Mouse (Mus musculus) ES-E14 (cell line): Measurements from ENCODE around the gene Gm36864. TPM values are rescaled to one million over a fixed set of nuclear protein-coding genes. Genes with fewer than 3 reads are reported as not detected.

Experiments
- DNase-seq: peaks from one replicate; pipeline ENCODE4 v3.0.0-alpha.2; 2013; ENCODE audit warnings: low read depth, low spot score
- H3K27ac ChIP-seq: 2 replicates; pipeline ENCODE4 v1.5.1; 2012; ENCODE audit warnings: low read depth, mild to moderate bottlenecking, low read length, moderate library complexity, mixed read lengths; ENCODE audit not compliant: poor library complexity, insufficient read depth, severe bottlenecking
- H3K36me3 ChIP-seq: 2 replicates; pipeline ENCODE4 v1.6.1; 2012; ENCODE audit warnings: mild to moderate bottlenecking, low read length, moderate library complexity, mixed read lengths; ENCODE audit not compliant: control insufficient read depth, poor library complexity, insufficient read depth, severe bottlenecking
- H3K4me1 ChIP-seq, 2 experiments: fragments of 150-350 bp in 1 of 2; sonication (generic) in 1 of 2; 2 replicates each; pipeline ENCODE4 v1.6.1; 2012; ENCODE audit warnings: low read length in 2 of 2, mild to moderate bottlenecking in 1 of 2, mixed read lengths in 1 of 2; ENCODE audit not compliant: control insufficient read depth in 2 of 2, insufficient read depth in 2 of 2, poor library complexity in 1 of 2
- H3K4me3 ChIP-seq, 2 experiments: fragments of 150-350 bp in 1 of 2; sonication (generic) in 1 of 2; 2 replicates each; pipeline ENCODE4 v1.5.1; 2012; ENCODE audit warnings: low read length in 2 of 2, low read depth in 1 of 2, mild to moderate bottlenecking in 1 of 2, mixed read lengths in 1 of 2; ENCODE audit not compliant: insufficient read depth in 1 of 2, poor library complexity in 1 of 2, severe bottlenecking in 1 of 2
- H3K9ac ChIP-seq: 2 replicates; pipeline ENCODE4 v1.6.1; 2012; ENCODE audit warnings: low read depth, mild to moderate bottlenecking, low read length, mixed read lengths; ENCODE audit not compliant: poor library complexity, insufficient read depth, severe bottlenecking
- H3K9me3 ChIP-seq: fragments of 150-350 bp; sonication (generic); 2 replicates; pipeline ENCODE4 v1.6.1; 2012; ENCODE audit warnings: low read depth, mild to moderate bottlenecking, low read length; ENCODE audit not compliant: control insufficient read depth, insufficient read depth
- CHD2 ChIP-seq: IDR thresholded peaks from 2 replicates; pipeline ENCODE4 v1.6.1; 2014; ENCODE audit warnings: mild to moderate bottlenecking, low read depth, low read length, inconsistent platforms
- HCFC1 ChIP-seq: IDR thresholded peaks from 2 replicates; pipeline ENCODE4 v1.6.1; 2012; ENCODE audit warnings: low read length, inconsistent platforms, borderline replicate concordance; ENCODE audit not compliant: insufficient read depth
- MAFK ChIP-seq: IDR thresholded peaks from 2 replicates; pipeline ENCODE4 v1.6.1; 2014; ENCODE audit warnings: mild to moderate bottlenecking, low read depth, low read length, inconsistent platforms; ENCODE audit not compliant: insufficient read depth
- ZC3H11A ChIP-seq: IDR thresholded peaks from 2 replicates; pipeline ENCODE4 v1.6.1; 2012; ENCODE audit warnings: low read depth, mild to moderate bottlenecking, inconsistent platforms, low read length, borderline replicate concordance
- ZNF384 ChIP-seq: IDR thresholded peaks from 2 replicates; pipeline ENCODE4 v1.6.1; 2012; ENCODE audit warnings: low read depth, low read length, inconsistent platforms
- in situ Hi-C, 2 experiments: fragments of 600-800 bp; cut with MboI; formaldehyde crosslinking; loops; one replicate each; pipeline ENCODE4 v1.15.1; 2025; ENCODE audit warnings: low sequenced_read_pairs in 2 of 2, inconsistent platforms in 1 of 2; ENCODE audit not compliant: unreplicated experiment in 2 of 2
- total RNA-seq: library from RNA; depleted of rRNA; stranded (reverse); fragments of 300-350 nt; gene quantifications from 2 replicates; pipeline ENCODE4 v1.2.3, GENCODE M21; 2012; rRNA removed

The Gm36864 gene
- total RNA-seq, 1 experiment, result not detected

- Histone ChIP-seq H3K36me3 (no peaks in the 10 kb centered on the region), H3K27ac (no peak overlapping the region; the same call in 1 of the 2 replicates)
Observed at GRCm38 (mm10) chr7:44290986-44291385, 55.0 kb downstream of the Gm36864 start.

GRCm38 (mm10) chr7:44291418-44291817 is 55.4 kb downstream of the Gm36864 start:
- H3K4me1 ChIP-seq, result no peaks in the 10 kb centered on the region
- no peaks in the 10 kb centered on the region for H3K9me3 ChIP-seq
- in situ Hi-C loops, result no loop called here
- H3K27ac ChIP-seq, result peak overlapping the region; percentile 59
- H3K9ac ChIP-seq, result no peak overlapping the region
- no peak for DNase-seq
- H3K36me3 ChIP-seq, result no peaks in the 10 kb centered on the region
- peak; percentile 72; the same call in 1 of the 2 replicates for TF ChIP-seq MAFK
- no peak for TF ChIP-seq CHD2
- no peak overlapping the region for H3K4me3 ChIP-seq

More at GRCm38 (mm10) chr7:44290986-44291385, 55.0 kb downstream of the Gm36864 start:
- Histone ChIP-seq H3K9ac (no peak overlapping the region), H3K4me3 (no peak overlapping the region), H3K9me3 (no peaks in the 10 kb centered on the region), H3K4me1 (no peaks in the 10 kb centered on the region)
- TF ChIP-seq CHD2 (no peak), HCFC1 (no peak), ZNF384 (no peak), ZC3H11A (no peak)
- in situ Hi-C loops, result no loop called here
- no peak for DNase-seq

Other genes starting within 250 kb of the Gm36864 start
- gene Klk1b11, start 240.3 kb upstream of the Gm36864 start, total RNA-seq, result not detected in 2 replicates
- not detected in 2 replicates for gene Klk1b26, start 224.0 kb upstream of the Gm36864 start, total RNA-seq
- not detected in 2 replicates for gene Klk1b27, start 183.9 kb upstream of the Gm36864 start, total RNA-seq
- not detected in 2 replicates for gene Klk1b21, start 133.8 kb upstream of the Gm36864 start, total RNA-seq
- not detected in 2 replicates for gene Klk1b22, start 123.5 kb upstream of the Gm36864 start, total RNA-seq
- gene Klk1b16, start 99.4 kb upstream of the Gm36864 start, total RNA-seq, result not detected in 2 replicates
- not detected in 2 replicates for gene Klk1b24, start 47.9 kb upstream of the Gm36864 start, total RNA-seq
- 0.40 TPM in 1 of 2 replicates, not detected in the other for gene Klk1b3, start 38.0 kb upstream of the Gm36864 start, total RNA-seq
- not detected in 2 replicates for gene Klk1b4, start 28.7 kb upstream of the Gm36864 start, total RNA-seq
- gene Klk1b5, start 20.2 kb upstream of the Gm36864 start, total RNA-seq, result not detected in 2 replicates
- 4.0 and 5.8 TPM in 2 replicates for gene Klk1, start 10.8 kb upstream of the Gm36864 start, total RNA-seq
- 0.42 and 0.58 TPM in 2 replicates for gene 1700028J19Rik, start 10.5 kb downstream of the Gm36864 start, total RNA-seq
- 127 and 194 TPM in 2 replicates for gene 2410002F23Rik, start 10.5 kb downstream of the Gm36864 start, total RNA-seq
- 0.18 and 0.58 TPM in 2 replicates for gene Acp4, start 21.2 kb downstream of the Gm36864 start, total RNA-seq
- gene Gm15517, start 25.3 kb downstream of the Gm36864 start, total RNA-seq, result 1.4 TPM in 1 of 2 replicates, not detected in the other
- gene Clec11a, start 70.7 kb downstream of the Gm36864 start, total RNA-seq, result 2.2 TPM in 2 replicates
- gene Shank1, start 74.1 kb downstream of the Gm36864 start, total RNA-seq, result 1.0 and 1.5 TPM in 2 replicates
- 5.8 and 8.0 TPM in 2 replicates for gene Syt3, start 147.9 kb downstream of the Gm36864 start, total RNA-seq
- gene 1700008O03Rik, start 149.6 kb downstream of the Gm36864 start, total RNA-seq, result 1.4 and 4.8 TPM in 2 replicates
- gene Lrrc4b, start 192.8 kb downstream of the Gm36864 start, total RNA-seq, result 0.18 TPM in 1 of 2 replicates, not detected in the other
- not detected in 2 replicates for gene Aspdh, start 229.2 kb downstream of the Gm36864 start, total RNA-seq
- 18.6 and 18.9 TPM in 2 replicates for gene Josd2, start 231.8 kb downstream of the Gm36864 start, total RNA-seq